Mouse (Mus musculus): ENCODE results near the gene Jph2. TPM values are rescaled to one million over a fixed set of nuclear protein-coding genes. Genes with fewer than 3 reads are reported as not detected.

The Jph2 gene
- polyA plus RNA-seq, 1 experiment, result 78.4 TPM

DNA sequence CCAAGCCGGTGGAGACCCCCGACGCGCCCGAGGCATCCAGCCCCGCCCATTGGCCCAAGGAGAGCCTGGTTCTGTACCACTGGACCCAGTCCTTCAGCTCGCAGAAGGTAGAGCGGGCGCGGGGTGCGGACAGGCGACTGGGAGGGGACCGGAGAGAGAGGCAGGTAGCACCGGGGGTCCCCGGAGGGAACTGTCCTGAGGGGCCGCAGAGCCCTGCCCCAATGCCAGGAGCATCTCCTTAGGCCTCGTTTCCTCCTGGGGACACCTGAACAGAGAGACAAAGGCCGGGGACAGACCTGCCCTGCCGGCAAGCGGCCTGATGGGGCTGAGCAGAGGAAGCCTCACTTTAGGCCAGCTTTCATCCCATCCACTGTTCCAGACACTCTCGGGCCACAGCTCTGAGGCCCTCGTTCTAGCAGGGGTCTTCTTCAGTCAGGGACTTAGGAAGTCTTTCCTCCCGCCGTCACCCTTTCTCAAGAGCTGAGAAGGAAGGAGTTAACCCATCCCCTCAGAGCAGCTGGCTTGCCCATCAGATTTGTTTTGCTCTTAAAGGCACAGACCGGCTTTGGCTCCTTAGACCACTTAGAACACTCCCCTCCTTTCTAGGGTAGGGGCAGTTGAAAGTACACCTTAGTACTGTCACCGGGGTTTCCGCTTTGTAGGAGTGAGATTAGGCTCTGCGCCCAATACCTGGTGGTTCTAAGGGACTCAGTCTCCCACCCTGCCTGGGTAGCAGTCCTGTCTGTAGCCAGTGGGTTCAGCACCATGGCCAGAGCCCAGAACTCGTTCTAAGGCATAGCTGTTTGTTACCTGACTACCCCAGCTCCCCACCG lies 41.0 kb upstream of the Jph2 start:
- Histone ChIP-seq H3K79me2 (ENCODE audit: control insufficient read depth, insufficient read depth) (no peaks in the 10 kb centered on the region), H3K36me3 (ENCODE audit: control insufficient read depth, insufficient read depth) (no peaks in the 10 kb centered on the region), H3K79me3 (ENCODE audit: low read depth) (no peaks in the 10 kb centered on the region), H3K27me3 (ENCODE audit: control insufficient read depth, insufficient read depth, insufficient read length) (peaks cover 25% of the 10 kb centered on the region), H3ac (ENCODE audit: control insufficient read depth, insufficient read length, low read depth) (no peak overlapping the region), H3K4me3 (ENCODE audit: insufficient read depth, poor library complexity, severe bottlenecking) (no peak overlapping the region)
- TF ChIP-seq CTCF (IDR thresholded peaks at IDR 0.05; ENCODE audit: control insufficient read depth, insufficient read depth, insufficient read length) (no peak), MYOD1 (IDR thresholded peaks at IDR 0.05; ENCODE audit: control insufficient read depth, insufficient read length, low read depth) (no peak), USF1 (IDR thresholded peaks at IDR 0.05; ENCODE audit: low read depth) (no peak), FOSL1 (IDR thresholded peaks at IDR 0.05; ENCODE audit: insufficient read depth, low read length, poor library complexity, severe bottlenecking) (no peak), MAX (IDR thresholded peaks at IDR 0.05) (no peak), CEBPB (IDR thresholded peaks at IDR 0.05; ENCODE audit: low read depth) (no peak), MYOG (IDR thresholded peaks at IDR 0.05; ENCODE audit: control insufficient read depth, extremely low read depth, insufficient read length) (no peak)

DNA sequence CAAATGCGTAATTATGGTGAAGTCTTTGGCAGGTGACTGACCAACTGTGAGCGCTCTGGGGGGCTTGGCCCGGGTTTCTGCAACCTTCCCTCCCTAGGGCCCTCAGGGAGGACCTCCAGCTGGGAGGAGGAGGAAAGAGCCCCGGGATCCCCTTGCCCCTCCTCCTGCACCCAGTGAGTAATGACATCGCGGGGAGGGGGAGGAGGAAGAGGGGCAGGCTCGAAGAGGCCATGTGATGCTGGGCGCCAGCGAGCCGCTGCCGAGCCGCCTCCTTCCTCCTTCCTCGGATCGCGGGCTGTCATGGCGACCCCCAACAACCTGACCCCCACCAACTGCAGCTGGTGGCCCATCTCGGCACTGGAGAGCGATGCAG lies 40.4 kb upstream of the Jph2 start, which contains the start of gene Gdap1l1:
Gdap1l1 (plus strand) TSS at position 231 of the 373 bp plus-strand sequence.
- TF ChIP-seq MAX (IDR thresholded peaks at IDR 0.05) (no peak), MYOD1 (IDR thresholded peaks at IDR 0.05; ENCODE audit: control insufficient read depth, insufficient read length, low read depth) (no peak), USF1 (IDR thresholded peaks at IDR 0.05; ENCODE audit: low read depth) (no peak), CTCF (IDR thresholded peaks at IDR 0.05; ENCODE audit: control insufficient read depth, insufficient read depth, insufficient read length) (no peak), CEBPB (IDR thresholded peaks at IDR 0.05; ENCODE audit: low read depth) (no peak), MYOG (IDR thresholded peaks at IDR 0.05; ENCODE audit: control insufficient read depth, extremely low read depth, insufficient read length) (no peak), FOSL1 (IDR thresholded peaks at IDR 0.05; ENCODE audit: insufficient read depth, low read length, poor library complexity, severe bottlenecking) (no peak)
- Histone ChIP-seq H3K79me2 (ENCODE audit: control insufficient read depth, insufficient read depth) (no peaks in the 10 kb centered on the region), H3ac (ENCODE audit: control insufficient read depth, insufficient read length, low read depth) (no peak within 1 kb of the TSS), H3K27me3 (ENCODE audit: control insufficient read depth, insufficient read depth, insufficient read length) (peaks cover 19% of the 10 kb centered on the region), H3K4me3 (ENCODE audit: insufficient read depth, poor library complexity, severe bottlenecking) (no peak within 1 kb of the TSS), H3K79me3 (ENCODE audit: low read depth) (no peaks in the 10 kb centered on the region), H3K36me3 (ENCODE audit: control insufficient read depth, insufficient read depth) (no peaks in the 10 kb centered on the region)

DNA sequence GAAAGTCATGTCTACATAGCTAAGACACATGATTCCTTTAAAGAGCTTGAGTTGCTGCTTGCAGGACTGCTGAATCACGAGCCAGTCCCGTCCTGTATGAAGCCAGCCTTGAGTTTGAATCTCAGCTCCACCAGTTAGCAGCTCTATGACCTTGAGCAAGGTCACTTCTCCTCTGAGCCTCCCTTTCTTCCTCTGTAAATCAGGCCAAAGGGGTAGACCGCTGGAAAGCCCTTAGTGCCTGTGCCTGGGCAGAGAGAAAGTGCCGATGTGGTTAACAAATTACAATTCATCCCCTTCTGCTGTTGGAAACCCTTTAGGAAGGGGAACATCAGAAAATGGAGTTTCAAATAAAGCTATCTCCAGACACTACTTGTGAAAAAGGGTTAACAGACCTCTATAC lies 40.0 kb upstream of the Jph2 start:
- no peak for TF ChIP-seq MYOG (IDR thresholded peaks at IDR 0.05; ENCODE audit: control insufficient read depth, extremely low read depth, insufficient read length)
- no peak for TF ChIP-seq CEBPB (IDR thresholded peaks at IDR 0.05; ENCODE audit: low read depth)
- no peak for TF ChIP-seq MYOD1 (IDR thresholded peaks at IDR 0.05; ENCODE audit: control insufficient read depth, insufficient read length, low read depth)
- H3K36me3 ChIP-seq (ENCODE audit: control insufficient read depth, insufficient read depth), result no peaks in the 10 kb centered on the region
- H3K27me3 ChIP-seq (ENCODE audit: control insufficient read depth, insufficient read depth, insufficient read length), result peaks cover 15% of the 10 kb centered on the region
- no peak overlapping the region for H3ac ChIP-seq (ENCODE audit: control insufficient read depth, insufficient read length, low read depth)
- no peaks in the 10 kb centered on the region for H3K79me3 ChIP-seq (ENCODE audit: low read depth)
- no peak overlapping the region for H3K4me3 ChIP-seq (ENCODE audit: insufficient read depth, poor library complexity, severe bottlenecking)
- no peaks in the 10 kb centered on the region for H3K79me2 ChIP-seq (ENCODE audit: control insufficient read depth, insufficient read depth)

DNA sequence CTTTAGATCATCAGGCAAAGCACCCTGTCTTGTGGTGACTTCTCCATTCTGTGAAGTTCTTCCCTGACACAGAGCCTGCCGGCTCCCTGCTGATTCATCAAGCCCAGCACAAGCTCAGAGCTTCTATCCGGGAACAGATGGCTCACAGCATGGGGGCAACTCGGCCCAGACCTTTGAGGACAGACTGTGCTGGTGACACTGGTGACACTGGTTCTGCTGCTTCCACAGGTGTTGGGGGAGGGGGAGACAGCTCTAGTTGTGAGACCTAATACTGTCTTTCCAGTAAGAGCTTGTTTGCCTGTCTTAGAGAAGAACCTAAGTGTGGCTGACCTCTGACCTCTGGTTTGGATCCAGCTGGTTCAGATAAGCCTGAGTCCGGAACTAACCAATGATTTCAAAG lies 36.2 kb upstream of the Jph2 start:
- H3K36me3 ChIP-seq (ENCODE audit: control insufficient read depth, insufficient read depth), result no peaks in the 10 kb centered on the region
- H3K79me3 ChIP-seq (ENCODE audit: low read depth), result no peaks in the 10 kb centered on the region
- no peak overlapping the region for H3K4me3 ChIP-seq (ENCODE audit: insufficient read depth, poor library complexity, severe bottlenecking)
- no peaks in the 10 kb centered on the region for H3K79me2 ChIP-seq (ENCODE audit: control insufficient read depth, insufficient read depth)
- no peak for TF ChIP-seq CTCF (IDR thresholded peaks at IDR 0.05; ENCODE audit: control insufficient read depth, insufficient read depth, insufficient read length)
- TF ChIP-seq MAX (IDR thresholded peaks at IDR 0.05), result no peak
- TF ChIP-seq MYOD1 (IDR thresholded peaks at IDR 0.05; ENCODE audit: control insufficient read depth, insufficient read length, low read depth), result no peak
- no peak for TF ChIP-seq FOSL1 (IDR thresholded peaks at IDR 0.05; ENCODE audit: insufficient read depth, low read length, poor library complexity, severe bottlenecking)
- TF ChIP-seq CEBPB (IDR thresholded peaks at IDR 0.05; ENCODE audit: low read depth), result no peak
- no peak for TF ChIP-seq USF1 (IDR thresholded peaks at IDR 0.05; ENCODE audit: low read depth)
- no peak for TF ChIP-seq MYOG (IDR thresholded peaks at IDR 0.05; ENCODE audit: control insufficient read depth, extremely low read depth, insufficient read length)
- H3ac ChIP-seq (ENCODE audit: control insufficient read depth, insufficient read length, low read depth), result no peak overlapping the region
- H3K27me3 ChIP-seq (ENCODE audit: control insufficient read depth, insufficient read depth, insufficient read length), result peaks cover 18% of the 10 kb centered on the region

DNA sequence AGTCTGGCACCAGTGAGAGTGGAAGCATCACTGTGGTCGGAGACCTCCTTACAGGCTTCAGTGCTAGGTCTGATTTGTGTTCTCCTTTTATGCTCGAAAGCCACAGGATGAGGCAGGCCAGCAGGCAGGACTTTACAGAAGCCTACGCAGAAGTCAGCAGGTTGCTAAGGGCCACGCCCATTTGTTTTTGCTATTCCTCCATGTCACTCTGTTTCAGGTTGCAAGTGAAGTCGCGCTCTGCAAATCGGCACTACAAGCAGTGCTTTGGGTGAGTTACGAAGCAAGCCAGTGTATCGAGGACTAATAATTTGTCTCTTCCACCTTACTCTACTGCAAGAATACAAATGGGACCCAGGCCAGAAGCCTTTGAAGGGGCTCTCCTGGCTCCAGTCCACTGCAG lies 33.5 kb upstream of the Jph2 start:
- Histone ChIP-seq H3K4me3 (ENCODE audit: insufficient read depth, poor library complexity, severe bottlenecking) (no peak overlapping the region), H3K27me3 (ENCODE audit: control insufficient read depth, insufficient read depth, insufficient read length) (peaks cover 9% of the 10 kb centered on the region), H3ac (ENCODE audit: control insufficient read depth, insufficient read length, low read depth) (no peak overlapping the region), H3K36me3 (ENCODE audit: control insufficient read depth, insufficient read depth) (no peaks in the 10 kb centered on the region), H3K79me2 (ENCODE audit: control insufficient read depth, insufficient read depth) (no peaks in the 10 kb centered on the region), H3K79me3 (ENCODE audit: low read depth) (no peaks in the 10 kb centered on the region)
- TF ChIP-seq FOSL1 (IDR thresholded peaks at IDR 0.05; ENCODE audit: insufficient read depth, low read length, poor library complexity, severe bottlenecking) (no peak), CTCF (IDR thresholded peaks at IDR 0.05; ENCODE audit: control insufficient read depth, insufficient read depth, insufficient read length) (no peak), MYOD1 (IDR thresholded peaks at IDR 0.05; ENCODE audit: control insufficient read depth, insufficient read length, low read depth) (no peak), MYOG (IDR thresholded peaks at IDR 0.05; ENCODE audit: control insufficient read depth, extremely low read depth, insufficient read length) (no peak), USF1 (IDR thresholded peaks at IDR 0.05; ENCODE audit: low read depth) (no peak), MAX (IDR thresholded peaks at IDR 0.05) (no peak), CEBPB (IDR thresholded peaks at IDR 0.05; ENCODE audit: low read depth) (no peak)

Measured in C2C12 (cell line).